ENCODE assay signal across 8 mouse cellular contexts in the genomic region with DNA sequence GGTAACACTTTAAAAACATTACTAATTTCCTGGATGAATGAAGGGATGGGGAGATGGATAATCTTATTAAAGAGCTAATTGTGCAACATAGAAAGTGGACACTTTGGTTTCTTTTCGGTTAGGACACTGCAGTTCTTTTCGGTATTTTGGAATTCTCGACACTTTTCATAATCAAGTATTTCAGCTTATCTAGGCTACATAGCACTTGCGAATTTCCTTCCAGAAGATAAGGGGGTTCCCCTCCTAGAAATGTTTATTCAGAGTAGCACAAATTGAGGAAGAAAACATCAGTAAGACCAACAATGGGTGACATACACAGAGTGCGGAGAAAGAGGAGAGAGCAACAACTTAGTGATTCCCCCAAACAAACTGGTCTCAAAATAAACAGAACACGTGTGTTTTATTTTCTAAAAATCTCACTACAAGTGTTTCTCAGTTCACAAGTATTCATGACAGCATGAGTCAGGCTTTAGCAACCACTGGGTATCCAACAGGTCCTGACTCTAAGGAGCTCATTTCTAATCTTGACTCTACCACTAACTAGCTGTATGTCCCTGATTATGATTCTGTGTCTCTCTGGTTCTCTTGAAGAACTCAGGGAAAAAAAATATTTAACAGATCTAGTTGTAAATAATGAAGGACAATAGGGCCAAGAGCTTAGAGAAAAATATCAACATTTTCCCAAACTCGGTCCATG. TPM values are rescaled to one million over a fixed set of nuclear protein-coding genes. Genes with fewer than 3 reads are reported as not detected.
A peak's percentile ranks its signal among the peaks of the same experiment; 100 is the strongest.
DNase-seq lines count a peak whose midpoint lies in the region; ATAC-seq lines count a peak whose summit lies in the region.

No protein-coding gene starts in this region.

- H3K4me2 ChIP-seq in heart, embryonic 14.5 days (ENCODE audit: low read length): peak overlapping the region; percentile 90
- H3K4me2 ChIP-seq in hindbrain, embryonic 15.5 days: peak overlapping the region; percentile 77
- H3K4me2 ChIP-seq in midbrain, embryonic 15.5 days: peak overlapping the region; percentile 72

- no peak overlapping the region for H3K27ac ChIP-seq in heart, embryonic 14.5 days (replicated peaks in 1 of 2; ENCODE audit: control insufficient read depth in 1 of 2, insufficient read depth in 1 of 2, low read depth in 2 of 2, low read length in 2 of 2)
- peak overlapping the region; percentile 14; the same call in 1 of the 2 replicates for H3K27ac ChIP-seq in brown adipose tissue, adult 24 weeks (replicated peaks; ENCODE audit: low read depth, low read length)
- H3K27ac ChIP-seq in hindbrain, embryonic 15.5 days (replicated peaks): no peak overlapping the region
- no peak overlapping the region for H3K27ac ChIP-seq in midbrain, embryonic 15.5 days

- no peak for DNase-seq in heart, adult 9 months (ENCODE audit: low spot score in 2 of 2)
- DNase-seq in cerebellum, postnatal 36 days: no peak
- DNase-seq in frontal cortex, postnatal 36 days (ENCODE audit: low spot score in 2 of 2): no peak
- DNase-seq in spleen, postnatal 10 days (ENCODE audit: low spot score in 2 of 2): no peak

- H3K36me3 ChIP-seq in heart, embryonic 14.5 days (ENCODE audit: control insufficient read depth, insufficient read depth, low read length): no peaks in the 10 kb centered on the region
- H3K36me3 ChIP-seq in hindbrain, embryonic 15.5 days: no peaks in the 10 kb centered on the region
- H3K36me3 ChIP-seq in midbrain, embryonic 15.5 days (replicated peaks): no peaks in the 10 kb centered on the region

- H3K27me3 ChIP-seq in heart, embryonic 14.5 days (ENCODE audit: control insufficient read depth, insufficient read depth, low read length): no peaks in the 10 kb centered on the region
- H3K27me3 ChIP-seq in hindbrain, embryonic 15.5 days: no peaks in the 10 kb centered on the region
- H3K27me3 ChIP-seq in midbrain, embryonic 15.5 days (replicated peaks): no peaks in the 10 kb centered on the region

- H3K4me3 ChIP-seq in heart, embryonic 14.5 days (ENCODE audit: control insufficient read depth in 1 of 2, insufficient read depth in 1 of 2, low read depth in 1 of 2, low read length in 2 of 2): peak overlapping the region; percentile 75 to 81
- H3K4me3 ChIP-seq in brown adipose tissue, adult 24 weeks (ENCODE audit: insufficient read depth, low read depth, low read length): peak overlapping the region; percentile 93
- peak overlapping the region; percentile 82 for H3K4me3 ChIP-seq in hindbrain, embryonic 15.5 days
- peak overlapping the region; percentile 74 for H3K4me3 ChIP-seq in midbrain, embryonic 15.5 days

- H3K4me1 ChIP-seq in heart, embryonic 14.5 days (ENCODE audit: control insufficient read depth in 2 of 2, insufficient read depth in 2 of 2, low read length in 2 of 2): peaks cover 2 to 14% of the 10 kb centered on the region in 2 experiments; a peak in 3 of 4 replicates
- peaks cover 17% of the 10 kb centered on the region for H3K4me1 ChIP-seq in brown adipose tissue, adult 24 weeks (ENCODE audit: control insufficient read depth, insufficient read depth, insufficient read length, low read length)
- peaks cover 23% of the 10 kb centered on the region for H3K4me1 ChIP-seq in hindbrain, embryonic 15.5 days (replicated peaks)
- peaks cover 20% of the 10 kb centered on the region for H3K4me1 ChIP-seq in midbrain, embryonic 15.5 days

- WGBS in heart, embryonic 14.5 days: 56% methylated on average over 7 of the region's 7 CpGs
- WGBS in hindbrain, embryonic 15.5 days: 84% methylated on average over 7 of the region's 7 CpGs
- WGBS in midbrain, embryonic 15.5 days: 79% methylated on average over 7 of the region's 7 CpGs

- H3K9me3 ChIP-seq in heart, embryonic 14.5 days (ENCODE audit: control insufficient read depth, low read length): no peaks in the 10 kb centered on the region
- no peaks in the 10 kb centered on the region for H3K9me3 ChIP-seq in hindbrain, embryonic 15.5 days
- H3K9me3 ChIP-seq in midbrain, embryonic 15.5 days: no peaks in the 10 kb centered on the region

- H3K9ac ChIP-seq in heart, embryonic 14.5 days (ENCODE audit: low read length): peak overlapping the region; percentile 89; the same call in 1 of the 2 replicates
- peak overlapping the region; percentile 92; the same call in 1 of the 2 replicates for H3K9ac ChIP-seq in hindbrain, embryonic 15.5 days
- H3K9ac ChIP-seq in midbrain, embryonic 15.5 days: peak overlapping the region; percentile 84

- ATAC-seq in heart, embryonic 14.5 days (ENCODE audit: insufficient number of reproducible peaks, insufficient read depth, low FRiP score, low read depth): no peak
- ATAC-seq in hindbrain, embryonic 15.5 days (ENCODE audit: low FRiP score, low read depth): no peak
- ATAC-seq in midbrain, embryonic 15.5 days (replicated peaks): no peak

RNA-seq across cellular contexts. Expression of gene Cat, which starts 1.5 kb away (rescaled TPM):
- 93.7 and 96.6 TPM in 2 replicates for polyA plus RNA-seq in heart, embryonic 14.5 days (2014; fragmentation: Nextera tagmentation; extraction: Ambion mirVana)
- polyA plus RNA-seq in brown adipose tissue, adult 24 weeks (2012; ENCODE audit: insufficient read depth, insufficient read length, missing spikeins): 631 and 665 TPM in 2 replicates
- 83.5 and 96.8 TPM in 2 replicates for polyA plus RNA-seq in hindbrain, embryonic 15.5 days (2015; fragmentation: Nextera tagmentation; extraction: Ambion mirVana)
- 83.4 and 86.2 TPM in 2 replicates for polyA plus RNA-seq in midbrain, embryonic 15.5 days (2015; fragmentation: Nextera tagmentation; extraction: Ambion mirVana)
